Comparison of ENCODE assay signal across 23 mouse cellular contexts in genomic region chr6:30657279-30657678, GRCm38 (mm10). TPM values are rescaled to one million over a fixed set of nuclear protein-coding genes. Genes with fewer than 3 reads are reported as not detected.
DNase-seq lines count a peak whose midpoint lies in the region; ATAC-seq and TF ChIP-seq lines count a peak whose summit lies in the region.
"Had no signal": no experiment of that assay in that cellular context is flagged by ENCODE, and none has a peak within 500 bp of the region (broad histone marks: within the 10 kb centered on the region; RNA-seq: fewer than 3 reads in every experiment).

No protein-coding gene starts in this region.

- DNase-seq in hindbrain, embryonic 10.5 days (ENCODE audit: low spot score), result no peak
- no peak for DNase-seq in hindbrain, embryonic 11.5 days (ENCODE audit: low spot score)
- no peak for DNase-seq in testis, postnatal 14 days (ENCODE audit: low spot score)
- DNase-seq in induced T-regulatory cell, adult 2 months (ENCODE audit: low read depth), result peak; percentile 30
- no peak for DNase-seq in spleen, postnatal 36 days (ENCODE audit: low spot score in 2 of 2)
- no peak for DNase-seq in heart, adult 8-10 months (ENCODE audit: low spot score)
- DNase-seq: adrenal gland, postnatal 25 days; cerebellum, adult 8-10 months; kidney, postnatal 10 days; layer of hippocampus, adult 9-11 months; lung, embryonic 14.5 days; right cerebral cortex, postnatal 14 days; thymus, adult 18-20 months had no signal

- no peak overlapping the region for H3K4me2 ChIP-seq in hindbrain, embryonic 11.5 days (replicated peaks; ENCODE audit: low read depth, low read length)
- H3K4me2 ChIP-seq: hindbrain, embryonic 15.5 days; lung, embryonic 14.5 days had no signal

- no peak overlapping the region for H3K9ac ChIP-seq in hindbrain, embryonic 11.5 days (ENCODE audit: low read depth, low read length)
- H3K9ac ChIP-seq: hindbrain, embryonic 15.5 days; lung, embryonic 14.5 days had no signal

- TF ChIP-seq CTCF in testis, adult 2 months (IDR thresholded peaks at IDR 0.05; ENCODE audit: control insufficient read depth, insufficient read depth, insufficient replicate concordance, low read depth, low read length), result no peak

- peaks cover 82% of the 10 kb centered on the region for H3K4me1 ChIP-seq in hindbrain, embryonic 10.5 days (replicated peaks)
- H3K4me1 ChIP-seq in hindbrain, embryonic 11.5 days (replicated peaks; ENCODE audit: control insufficient read depth, insufficient read depth, low read length), result 0 out of 2 replicates have a peak, but pooled peaks cover 2% of the 10 kb centered on the region
- no peaks in the 10 kb centered on the region for H3K4me1 ChIP-seq in testis, adult 2 months (ENCODE audit: control insufficient read depth, insufficient read depth, low read length)

- WGBS in hindbrain, embryonic 10.5 days, result 95% methylated on average over 12 of the region's 12 CpGs
- 93% methylated on average over 12 of the region's 12 CpGs for WGBS in hindbrain, embryonic 11.5 days

- H3K4me3 ChIP-seq in hindbrain, embryonic 10.5 days, result no peak overlapping the region
- no peak overlapping the region for H3K4me3 ChIP-seq in hindbrain, embryonic 11.5 days (ENCODE audit: low read depth, low read length)
- no peak overlapping the region for H3K4me3 ChIP-seq in testis, adult 2 months (ENCODE audit: control insufficient read depth, low read depth, low read length)
- H3K4me3 ChIP-seq: erythroblast, embryonic 14.5 days; hindbrain, embryonic 15.5 days had no signal

- no peak for ATAC-seq in hindbrain, embryonic 11.5 days (ENCODE audit: low FRiP score)
- no peak for ATAC-seq in megakaryocyte progenitor cell, adult 5-6 weeks (replicated peaks; ENCODE audit: poor library complexity)
- ATAC-seq: midbrain, embryonic 16.5 days had no signal

- peaks cover 24% of the 10 kb centered on the region for H3K36me3 ChIP-seq in hindbrain, embryonic 10.5 days
- no peaks in the 10 kb centered on the region for H3K36me3 ChIP-seq in hindbrain, embryonic 11.5 days (ENCODE audit: control insufficient read depth, insufficient read depth, low read length)
- H3K36me3 ChIP-seq in testis, adult 2 months (ENCODE audit: control insufficient read depth, insufficient read depth, low read length), result no peaks in the 10 kb centered on the region; the same call in none of the 2 replicates
- H3K36me3 ChIP-seq: hindbrain, embryonic 15.5 days had no signal

- no peaks in the 10 kb centered on the region for H3K9me3 ChIP-seq in hindbrain, embryonic 10.5 days
- H3K9me3 ChIP-seq in hindbrain, embryonic 11.5 days (ENCODE audit: control insufficient read depth, low read length), result no peaks in the 10 kb centered on the region
- H3K9me3 ChIP-seq: hindbrain, embryonic 15.5 days had no signal

- H3K27me3 ChIP-seq in hindbrain, embryonic 10.5 days (ENCODE audit: insufficient read depth, poor library complexity, severe bottlenecking), result peaks cover 6% of the 10 kb centered on the region; the same call in 1 of the 2 replicates
- no peaks in the 10 kb centered on the region for H3K27me3 ChIP-seq in hindbrain, embryonic 11.5 days (ENCODE audit: control insufficient read depth, insufficient read depth, low read length)
- no peaks in the 10 kb centered on the region for H3K27me3 ChIP-seq in testis, adult 2 months (ENCODE audit: control insufficient read depth, insufficient read depth, low read length)
- H3K27me3 ChIP-seq: hindbrain, embryonic 15.5 days had no signal

- TF ChIP-seq POLR2A in testis, adult 2 months (IDR thresholded peaks at IDR 0.05; ENCODE audit: control insufficient read depth, low read depth, low read length), result 0 out of 2 replicates have a peak, but pooled peaks have one; percentile 21

- H3K27ac ChIP-seq in hindbrain, embryonic 10.5 days, result peak overlapping the region; percentile 75
- no peak overlapping the region for H3K27ac ChIP-seq in hindbrain, embryonic 11.5 days (ENCODE audit: low read depth, low read length)
- H3K27ac ChIP-seq in testis, adult 2 months (ENCODE audit: control insufficient read depth, insufficient read depth, low read depth, low read length), result no peak overlapping the region
- H3K27ac ChIP-seq: hindbrain, embryonic 15.5 days; macrophage had no signal

RNA-seq across cellular contexts. Expression of gene Cpa1, which starts 18.3 kb away (rescaled TPM):
- 0.14 and 0.16 TPM in 2 replicates for polyA plus RNA-seq in hindbrain, embryonic 10.5 days (2016; fragmentation: Nextera tagmentation; extraction: Ambion mirVana)
- 0.11 and 0.28 TPM in 2 replicates for polyA plus RNA-seq in hindbrain, embryonic 11.5 days (2014; fragmentation: Nextera tagmentation; extraction: Ambion mirVana)
- 0.28 and 0.62 TPM in 2 replicates for polyA plus RNA-seq in testis, adult 2 months (2012; rRNA removed)
- not detected in 2 replicates for total RNA-seq in megakaryocyte progenitor cell, adult 5-6 weeks (2015)
- total RNA-seq in megakaryocyte progenitor cell, adult 5-6 weeks (2017), result not detected in 2 replicates
- total RNA-seq in heart, adult 8-10 months (2022), result under 1 TPM in 2 of 4 experiments, not detected in 2; 0.19 to 0.20 TPM
- total RNA-seq: adrenal gland, postnatal 25 days; granulocyte monocyte progenitor cell, adult 5-6 weeks; left cerebral cortex, postnatal 25 days had no signal
- polyA plus RNA-seq: cortical plate, adult 2 months; erythroblast, embryonic 14.5 days; macrophage; neural tube, embryonic 11.5 days had no signal

RNA-seq across cellular contexts. Expression of gene Cep41, which starts 36.3 kb away (rescaled TPM):
- polyA plus RNA-seq in hindbrain, embryonic 10.5 days (2016; fragmentation: Nextera tagmentation; extraction: Ambion mirVana), result 16.0 and 19.0 TPM in 2 replicates
- 19.7 and 26.8 TPM in 2 replicates for polyA plus RNA-seq in hindbrain, embryonic 11.5 days (2014; fragmentation: Nextera tagmentation; extraction: Ambion mirVana)
- polyA plus RNA-seq in testis, adult 2 months (2012; rRNA removed), result 34.5 and 35.4 TPM in 2 replicates
- total RNA-seq in megakaryocyte progenitor cell, adult 5-6 weeks (2015), result 7.5 and 10.2 TPM in 2 replicates
- total RNA-seq in megakaryocyte progenitor cell, adult 5-6 weeks (2017), result 5.2 and 8.4 TPM in 2 replicates
- total RNA-seq in heart, adult 8-10 months (2022), result 1 to 10 TPM; 1.5 to 3.4 (median 2.1) TPM

RNA-seq across cellular contexts. Expression of gene Cpa5, which starts 46.5 kb away (rescaled TPM):
- 0.08 and 0.44 TPM in 2 replicates for polyA plus RNA-seq in hindbrain, embryonic 10.5 days (2016; fragmentation: Nextera tagmentation; extraction: Ambion mirVana)
- polyA plus RNA-seq in hindbrain, embryonic 11.5 days (2014; fragmentation: Nextera tagmentation; extraction: Ambion mirVana), result 0.15 TPM in 1 of 2 replicates, not detected in the other
- polyA plus RNA-seq in testis, adult 2 months (2012; rRNA removed), result 76.6 and 89.5 TPM in 2 replicates
- total RNA-seq in megakaryocyte progenitor cell, adult 5-6 weeks (2015), result not detected in 2 replicates
- not detected in 2 replicates for total RNA-seq in megakaryocyte progenitor cell, adult 5-6 weeks (2017)
- total RNA-seq in heart, adult 8-10 months (2022), result not detected
- total RNA-seq: adrenal gland, postnatal 25 days; granulocyte monocyte progenitor cell, adult 5-6 weeks; left cerebral cortex, postnatal 25 days had no signal
- polyA plus RNA-seq: erythroblast, embryonic 14.5 days; hindbrain, embryonic 15.5 days; lung, embryonic 14.5 days; macrophage; midbrain, embryonic 16.5 days; neural tube, embryonic 11.5 days had no signal

Comparison
In these comparisons a context has a peak if more than half of its experiments do, and no peak if none do; other contexts are left out.
1. RNA of gene Cpa5, which starts 46.5 kb away (polyA plus RNA-seq): 76.6 to 89.5 TPM in testis, adult 2 months; 0.08 to 0.44 TPM in hindbrain, embryonic 10.5 days and 0.15 TPM in hindbrain, embryonic 11.5 days; every median in the first group is over 10 times any median in the second.